Mouse (Mus musculus) G1E (cell line): ENCODE data around the gene Dyrk1a. TPM values are rescaled to one million over a fixed set of nuclear protein-coding genes. Genes with fewer than 3 reads are reported as not detected.

ENCODE experiments used
- ATAC-seq: 2 replicates; pipeline ENCODE4 v1.8.0; 2016; ENCODE audit warnings: mild to moderate bottlenecking; ENCODE audit not compliant: insufficient number of reproducible peaks, poor library complexity, low FRiP score, severe bottlenecking; ENCODE audit errors: extremely low read depth
- DNase-seq: peaks from one replicate; pipeline ENCODE4 v3.0.0; 2012; ENCODE audit warnings: low spot score
- H3K27me3 ChIP-seq: 2 replicates; pipeline ENCODE4 v1.6.1; 2012; ENCODE audit warnings: mild to moderate bottlenecking, low read length, inconsistent platforms; ENCODE audit not compliant: insufficient read depth
- H3K36me3 ChIP-seq: replicated peaks from 2 replicates; pipeline ENCODE3; 2012; ENCODE audit warnings: mild to moderate bottlenecking, inconsistent platforms
- H3K4me1 ChIP-seq: 2 replicates; pipeline ENCODE4 v1.6.1; 2012; ENCODE audit warnings: low read depth, low read length, inconsistent platforms, mixed read lengths; ENCODE audit not compliant: insufficient read depth
- H3K4me3 ChIP-seq: 2 replicates; pipeline ENCODE4 v1.5.1; 2012; ENCODE audit warnings: low read depth, mild to moderate bottlenecking, inconsistent platforms, low read length, moderate library complexity, mixed read lengths
- H3K9me3 ChIP-seq: replicated peaks from 2 replicates; pipeline ENCODE4 v1.6.1; 2012; ENCODE audit warnings: inconsistent platforms
- CTCF ChIP-seq: IDR thresholded peaks from 2 replicates; pipeline ENCODE4 v1.5.1; 2012; ENCODE audit warnings: low read depth, low read length, inconsistent platforms, mixed read lengths
- GATA1 ChIP-seq: IDR thresholded peaks from 2 replicates; pipeline ENCODE4 v1.6.1; 2012; ENCODE audit warnings: borderline replicate concordance, low read length, inconsistent platforms, mixed read lengths
- GATA2 ChIP-seq: IDR thresholded peaks from 2 replicates; pipeline ENCODE4 v1.6.1; 2012; ENCODE audit warnings: low read depth, low read length, inconsistent platforms, borderline replicate concordance
- POLR2AphosphoS5 ChIP-seq: IDR thresholded peaks from 2 replicates; pipeline ENCODE4 v1.6.1; 2012; ENCODE audit warnings: low read depth, low read length, inconsistent platforms; ENCODE audit not compliant: insufficient replicate concordance
- TAL1 ChIP-seq: conservative IDR thresholded peaks from 2 replicates; pipeline ENCODE4 v1.6.1; 2012; ENCODE audit warnings: low read depth, low read length, inconsistent platforms, mixed read lengths
- polyA plus RNA-seq: library from polyadenylated mRNA; stranded (reverse); fragments of >175 nt; gene quantifications from 2 replicates; pipeline ENCODE4 v1.2.3, GENCODE M21; 2012
- total RNA-seq, 2 experiments: library from RNA; stranded (forward) in 1 of 2; stranded (reverse) in 1 of 2; fragments of 200-1000 nt in 1 of 2; fragments of >200 nt in 1 of 2; fragmentation: Nextera tagmentation in 1 of 2; gene quantifications; 2 replicates each; pipeline ENCODE4 v1.2.3; 2014 to 2017

Gene Dyrk1a
- total and polyA plus RNA-seq, 3 experiments = 14.5 to 106 (median 67.3) TPM

- H3K9me3 ChIP-seq = no peaks in the 10 kb centered on the region
- TF ChIP-seq GATA2 (no peak), GATA1 (no peak), POLR2AphosphoS5 (no peak), TAL1 (no peak), CTCF (no peak)
- H3K36me3 ChIP-seq = no peaks in the 10 kb centered on the region
- H3K4me3 ChIP-seq = no peak overlapping the region
- H3K4me1 ChIP-seq = no peaks in the 10 kb centered on the region; the same call in 1 of the 2 replicates
- no peak for ATAC-seq
- no peak for DNase-seq
- H3K27me3 ChIP-seq = peaks cover 48% of the 10 kb centered on the region
These were observed 29.7 kb upstream of the Dyrk1a start for GRCm38 (mm10) chr16:94540140-94540539.

DNA sequence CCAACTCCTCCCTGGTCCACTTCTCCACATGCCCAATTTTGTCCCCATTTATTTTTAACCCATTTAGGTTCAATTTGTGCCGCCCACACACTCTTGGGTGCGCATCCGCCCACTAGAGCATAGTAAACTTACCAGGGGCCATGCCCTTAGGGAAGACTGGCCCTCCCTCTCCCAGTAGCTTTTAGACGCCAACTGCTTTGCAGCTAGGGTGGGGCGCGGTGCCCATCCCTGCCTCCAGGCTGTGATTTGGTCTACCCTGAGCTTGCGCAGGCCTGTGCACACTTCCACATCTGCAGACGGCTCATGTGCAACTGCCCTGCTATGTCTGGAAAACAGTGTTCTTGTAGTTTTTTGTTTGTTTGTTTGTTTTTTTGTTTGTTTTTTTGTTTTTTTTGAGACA, 26.9 kb upstream of the Dyrk1a start:
- Histone ChIP-seq H3K36me3 (no peaks in the 10 kb centered on the region), H3K9me3 (no peaks in the 10 kb centered on the region), H3K4me3 (no peak overlapping the region), H3K4me1 (no peaks in the 10 kb centered on the region; the same call in 1 of the 2 replicates), H3K27me3 (peaks cover 29% of the 10 kb centered on the region)
- no peak for ATAC-seq
- DNase-seq = no peak
- no peak for TF ChIP-seq GATA1
- no peak for TF ChIP-seq POLR2AphosphoS5
- TF ChIP-seq GATA2 = no peak
- TF ChIP-seq TAL1 = no peak

- ATAC-seq (no peak), DNase-seq (no peak)
- Histone ChIP-seq H3K27me3 (peaks cover 29% of the 10 kb centered on the region), H3K4me3 (no peak overlapping the region), H3K4me1 (no peaks in the 10 kb centered on the region; the same call in 1 of the 2 replicates), H3K9me3 (no peaks in the 10 kb centered on the region), H3K36me3 (no peaks in the 10 kb centered on the region)
- no peak for TF ChIP-seq GATA1
- no peak for TF ChIP-seq POLR2AphosphoS5
- no peak for TF ChIP-seq TAL1
- TF ChIP-seq CTCF = no peak
- TF ChIP-seq GATA2 = no peak
These were observed 25.2 kb upstream of the Dyrk1a start for GRCm38 (mm10) chr16:94544540-94545105.

DNA sequence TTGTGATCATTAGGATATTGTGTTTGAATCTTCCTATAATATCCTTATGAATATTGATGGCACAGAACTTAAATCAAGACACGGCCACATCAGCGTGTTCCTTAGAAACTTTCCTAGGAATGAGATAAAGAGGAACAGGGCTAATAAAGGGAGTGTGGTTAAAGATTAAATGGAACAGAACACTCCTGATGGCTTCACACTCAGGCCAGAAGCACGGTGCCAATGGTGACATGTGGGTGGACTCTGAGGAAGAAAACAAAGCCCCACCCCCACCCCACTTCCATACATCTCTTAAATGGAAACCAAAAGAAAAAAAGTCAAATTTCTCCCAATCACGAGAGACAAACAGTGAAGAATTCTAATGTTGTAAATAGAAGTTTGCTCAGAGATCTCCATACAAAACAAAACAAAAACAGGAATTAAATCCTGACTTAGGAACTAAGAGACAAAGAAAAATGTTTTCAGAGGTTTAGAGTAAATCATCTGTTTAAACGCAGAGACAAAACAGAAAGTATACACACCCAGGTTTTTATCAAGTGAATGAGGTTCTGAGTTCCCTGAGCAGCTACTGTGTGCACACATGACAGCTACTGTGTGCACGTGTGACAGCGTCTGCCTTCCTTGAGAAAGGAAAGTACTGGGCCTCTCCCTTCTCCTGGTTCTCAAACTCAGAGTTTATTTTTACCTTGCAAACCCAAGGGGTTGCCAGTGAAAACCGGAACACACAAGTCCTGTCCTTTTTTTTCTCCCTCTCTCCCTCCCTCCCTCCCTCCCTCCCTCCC, 23.8 kb upstream of the Dyrk1a start:
- DNase-seq (no peak), ATAC-seq (no peak)
- no peaks in the 10 kb centered on the region; the same call in 1 of the 2 replicates for H3K4me1 ChIP-seq
- no peak for TF ChIP-seq CTCF
- TF ChIP-seq POLR2AphosphoS5 = no peak
- no peak for TF ChIP-seq GATA1
- no peak for TF ChIP-seq GATA2
- no peak for TF ChIP-seq TAL1
- H3K36me3 ChIP-seq = no peaks in the 10 kb centered on the region
- peaks cover 21% of the 10 kb centered on the region for H3K27me3 ChIP-seq
- H3K9me3 ChIP-seq = no peaks in the 10 kb centered on the region
- H3K4me3 ChIP-seq = no peak overlapping the region

DNA sequence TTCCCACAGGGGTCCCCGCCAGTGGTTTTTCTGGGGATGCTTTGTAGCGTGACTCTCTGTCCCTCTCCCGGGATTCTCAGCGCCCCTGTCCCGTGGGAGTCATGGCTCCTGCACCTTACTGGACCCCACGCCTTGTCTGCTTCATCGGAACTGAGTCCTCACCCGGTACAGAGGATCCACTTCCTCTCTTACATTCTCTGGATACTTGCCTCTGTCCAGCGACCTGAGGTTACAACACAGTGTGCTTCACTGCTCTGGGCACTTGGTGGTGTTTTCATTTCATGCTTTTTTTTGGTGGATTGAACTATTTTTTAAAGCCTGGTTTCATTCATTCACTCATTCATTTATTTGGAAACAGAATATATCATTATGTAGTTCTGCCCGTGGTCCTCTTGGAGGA, 20.0 kb upstream of the Dyrk1a start:
- H3K36me3 ChIP-seq = no peaks in the 10 kb centered on the region

DNA sequence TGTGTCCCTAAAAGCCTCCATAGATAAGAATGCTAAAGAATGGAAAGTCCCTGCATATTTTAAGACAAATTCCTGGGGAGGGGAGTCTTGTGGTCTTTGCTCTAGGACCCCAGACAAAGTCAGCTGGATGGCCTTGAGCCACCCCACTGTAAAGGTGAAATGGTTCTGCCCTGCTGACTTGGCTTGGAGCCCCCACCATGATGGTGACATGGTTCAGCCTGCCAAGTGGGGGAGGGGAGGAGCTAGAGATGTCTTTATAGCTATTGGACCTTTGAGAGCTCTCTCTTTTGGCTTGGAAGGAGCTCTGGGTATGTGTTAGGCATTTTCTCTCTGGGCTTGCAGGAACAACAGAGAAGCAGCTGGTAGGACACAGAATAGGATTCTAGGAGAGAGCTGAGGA, 17.9 kb upstream of the Dyrk1a start:
- H3K27me3 ChIP-seq = peaks cover 12% of the 10 kb centered on the region
- TF ChIP-seq GATA2 (no peak), POLR2AphosphoS5 (no peak), TAL1 (no peak), CTCF (no peak), GATA1 (no peak)
- no peak overlapping the region for H3K4me3 ChIP-seq
- no peaks in the 10 kb centered on the region for H3K4me1 ChIP-seq
- no peaks in the 10 kb centered on the region for H3K36me3 ChIP-seq
- no peak for ATAC-seq
- no peak for DNase-seq
- H3K9me3 ChIP-seq = peaks cover 9% of the 10 kb centered on the region

More for the DNA sequence above, 20.0 kb upstream of the Dyrk1a start:
- TF ChIP-seq POLR2AphosphoS5 = no peak
- no peak for TF ChIP-seq GATA2
- TF ChIP-seq TAL1 = no peak
- TF ChIP-seq GATA1 = no peak
- no peak for TF ChIP-seq CTCF
- Histone ChIP-seq H3K4me1 (no peaks in the 10 kb centered on the region), H3K4me3 (no peak overlapping the region), H3K9me3 (peaks cover 9% of the 10 kb centered on the region), H3K27me3 (peaks cover 12% of the 10 kb centered on the region)
- ATAC-seq (no peak), DNase-seq (no peak)
